Mouse (Mus musculus): Measurements from ENCODE around the gene Fry. TPM values are rescaled to one million over a fixed set of nuclear protein-coding genes. Genes with fewer than 3 reads are reported as not detected.

The Fry gene
- polyA plus RNA-seq, 1 experiment: 28.4 TPM

DNA sequence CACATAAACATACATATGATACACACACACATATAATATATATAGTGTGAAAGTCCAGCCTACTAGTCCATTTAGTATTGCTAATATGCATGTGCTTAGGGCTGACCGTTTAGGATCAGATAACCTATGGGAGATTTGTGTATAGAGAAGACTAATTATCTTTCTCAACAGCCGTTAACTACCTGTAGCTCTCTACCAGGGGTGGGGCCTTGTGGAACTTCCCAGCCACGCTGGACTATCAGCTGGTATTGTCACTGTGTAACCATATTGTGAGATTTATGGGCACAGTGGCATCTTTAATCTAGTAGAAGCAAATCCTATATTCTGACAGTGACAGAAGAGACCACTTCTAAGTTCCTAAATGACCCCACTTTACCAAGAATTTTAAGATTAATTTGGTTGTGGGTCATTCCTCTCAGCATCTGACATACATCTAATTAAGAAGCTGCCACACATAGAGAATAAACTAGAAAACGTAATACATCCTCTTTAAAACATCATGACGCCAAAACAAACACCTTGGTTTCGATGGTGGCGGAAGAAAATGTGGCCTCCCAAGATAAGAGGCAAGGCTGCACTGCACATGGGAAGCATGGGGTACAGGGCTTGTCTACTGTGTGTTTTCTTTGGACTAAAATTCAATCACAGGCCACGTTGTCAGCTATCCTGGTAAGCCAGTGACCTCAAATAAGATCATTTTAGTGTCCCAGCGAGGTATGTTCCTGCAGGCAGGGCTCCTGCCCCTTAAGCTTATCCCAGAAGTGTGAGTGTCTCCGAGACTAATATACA, 271.3 kb downstream of the Fry start:
- Histone ChIP-seq H3K4me3 (ENCODE audit: low read depth, low read length) (no peak overlapping the region), H3K9me3 (replicated peaks; ENCODE audit: control insufficient read depth, insufficient read depth, low read length, poor library complexity, severe bottlenecking) (no peaks in the 10 kb centered on the region), H3K27ac (ENCODE audit: insufficient read depth, low read length) (no peak overlapping the region), H3K27me3 (ENCODE audit: control insufficient read depth, insufficient read depth, low read length, poor library complexity, severe bottlenecking) (no peaks in the 10 kb centered on the region), H3K9ac (ENCODE audit: low read depth, poor library complexity, severe bottlenecking) (no peak overlapping the region), H3K36me3 (ENCODE audit: control insufficient read depth, insufficient read depth, low read length, poor library complexity, severe bottlenecking) (no peaks in the 10 kb centered on the region), H3K4me1 (ENCODE audit: control insufficient read depth, insufficient read depth, low read length) (no peaks in the 10 kb centered on the region)
- TF ChIP-seq EP300 (IDR thresholded peaks at IDR 0.05; ENCODE audit: insufficient read depth, low read depth, low read length) (no peak), CTCF (IDR thresholded peaks at IDR 0.05; ENCODE audit: low read depth, low read length) (no peak), POLR2A (IDR thresholded peaks at IDR 0.05; ENCODE audit: insufficient read depth, low read length) (no peak)

GRCm38 (mm10) chr5:150390422-150390821, 272.0 kb downstream of the Fry start:
- no peaks in the 10 kb centered on the region for H3K4me1 ChIP-seq (ENCODE audit: control insufficient read depth, insufficient read depth, low read length)
- no peaks in the 10 kb centered on the region for H3K36me3 ChIP-seq (ENCODE audit: control insufficient read depth, insufficient read depth, low read length, poor library complexity, severe bottlenecking)
- TF ChIP-seq EP300 (IDR thresholded peaks at IDR 0.05; ENCODE audit: insufficient read depth, low read depth, low read length) (no peak), POLR2A (IDR thresholded peaks at IDR 0.05; ENCODE audit: insufficient read depth, low read length) (no peak), CTCF (IDR thresholded peaks at IDR 0.05; ENCODE audit: low read depth, low read length) (no peak)
- H3K4me3 ChIP-seq (ENCODE audit: low read depth, low read length): no peak overlapping the region
- no peaks in the 10 kb centered on the region for H3K9me3 ChIP-seq (replicated peaks; ENCODE audit: control insufficient read depth, insufficient read depth, low read length, poor library complexity, severe bottlenecking)
- no peak overlapping the region for H3K9ac ChIP-seq (ENCODE audit: low read depth, poor library complexity, severe bottlenecking)
- H3K27ac ChIP-seq (ENCODE audit: insufficient read depth, low read length): no peak overlapping the region
- no peaks in the 10 kb centered on the region for H3K27me3 ChIP-seq (ENCODE audit: control insufficient read depth, insufficient read depth, low read length, poor library complexity, severe bottlenecking)

GRCm38 (mm10) chr5:150394645-150395044, 276.2 kb downstream of the Fry start:
- H3K27me3 ChIP-seq (ENCODE audit: control insufficient read depth, insufficient read depth, low read length, poor library complexity, severe bottlenecking): no peaks in the 10 kb centered on the region
- H3K27ac ChIP-seq (ENCODE audit: insufficient read depth, low read length): no peak overlapping the region
- peak; percentile 12 for TF ChIP-seq CTCF (IDR thresholded peaks at IDR 0.05; ENCODE audit: low read depth, low read length)
- TF ChIP-seq EP300 (IDR thresholded peaks at IDR 0.05; ENCODE audit: insufficient read depth, low read depth, low read length): no peak
- H3K4me1 ChIP-seq (ENCODE audit: control insufficient read depth, insufficient read depth, low read length): no peaks in the 10 kb centered on the region
- no peak overlapping the region for H3K4me3 ChIP-seq (ENCODE audit: low read depth, low read length)
- H3K9ac ChIP-seq (ENCODE audit: low read depth, poor library complexity, severe bottlenecking): no peak overlapping the region
- H3K9me3 ChIP-seq (replicated peaks; ENCODE audit: control insufficient read depth, insufficient read depth, low read length, poor library complexity, severe bottlenecking): no peaks in the 10 kb centered on the region
- H3K36me3 ChIP-seq (ENCODE audit: control insufficient read depth, insufficient read depth, low read length, poor library complexity, severe bottlenecking): no peaks in the 10 kb centered on the region

DNA sequence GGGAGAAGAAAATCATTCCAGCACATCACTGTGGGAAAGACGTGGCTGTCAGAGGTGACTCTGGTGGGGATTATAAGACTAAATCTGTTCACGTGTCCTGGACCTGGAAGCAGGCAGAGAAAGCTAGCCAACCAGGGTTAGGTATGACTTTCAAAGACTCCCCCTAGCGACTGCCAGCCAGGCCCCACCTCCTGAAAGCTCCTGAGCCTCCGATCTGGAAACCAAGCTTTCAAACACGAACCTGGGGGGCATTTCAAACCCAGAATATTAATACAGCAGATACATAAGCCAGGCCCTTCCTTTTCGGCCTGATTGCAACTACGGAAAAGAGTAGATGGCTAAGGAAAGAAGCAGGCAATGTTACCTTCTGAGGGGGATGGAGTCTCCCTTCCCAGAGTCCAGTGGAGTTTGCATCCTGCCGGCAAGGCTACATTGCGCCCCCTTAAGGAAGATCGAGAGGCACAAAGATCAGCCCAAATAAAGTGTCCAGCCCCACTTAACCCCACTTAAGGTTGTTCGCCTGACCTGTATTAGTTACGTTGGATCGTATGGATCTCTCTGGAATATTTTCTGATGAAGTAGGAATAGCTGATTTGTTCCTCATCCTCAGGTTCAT, 284.5 kb downstream of the Fry start:
- peak overlapping the region; percentile 49 for H3K4me3 ChIP-seq (ENCODE audit: low read depth, low read length)
- no peaks in the 10 kb centered on the region for H3K36me3 ChIP-seq (ENCODE audit: control insufficient read depth, insufficient read depth, low read length, poor library complexity, severe bottlenecking)
- no peak overlapping the region; the same call in 1 of the 2 replicates for H3K9ac ChIP-seq (ENCODE audit: low read depth, poor library complexity, severe bottlenecking)
- no peaks in the 10 kb centered on the region for H3K4me1 ChIP-seq (ENCODE audit: control insufficient read depth, insufficient read depth, low read length)
- TF ChIP-seq CTCF (IDR thresholded peaks at IDR 0.05; ENCODE audit: low read depth, low read length): peak; percentile 69
- TF ChIP-seq POLR2A (IDR thresholded peaks at IDR 0.05; ENCODE audit: insufficient read depth, low read length): no peak
- no peak overlapping the region for H3K27ac ChIP-seq (ENCODE audit: insufficient read depth, low read length)
- H3K9me3 ChIP-seq (replicated peaks; ENCODE audit: control insufficient read depth, insufficient read depth, low read length, poor library complexity, severe bottlenecking): no peaks in the 10 kb centered on the region
- no peaks in the 10 kb centered on the region for H3K27me3 ChIP-seq (ENCODE audit: control insufficient read depth, insufficient read depth, low read length, poor library complexity, severe bottlenecking)

DNA sequence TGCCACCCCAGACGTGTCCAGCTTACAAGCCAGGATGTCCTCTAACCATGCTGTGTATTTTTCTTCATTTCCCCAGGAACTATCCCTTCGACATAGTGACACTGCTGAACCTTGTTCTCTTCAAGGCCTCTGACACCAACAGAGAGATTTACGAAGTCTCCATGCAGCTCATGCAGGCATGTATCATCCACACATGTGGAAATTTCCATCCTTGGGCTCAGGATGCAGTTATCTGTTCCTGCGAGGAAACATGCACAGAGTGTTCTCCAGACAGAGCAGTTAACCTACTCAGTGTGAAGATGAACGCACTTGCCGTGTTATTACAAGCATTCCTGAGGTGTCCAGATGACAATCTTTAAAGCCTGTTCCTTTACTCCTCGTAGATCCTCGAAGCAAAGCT, 286.4 kb downstream of the Fry start:
- Histone ChIP-seq H3K9me3 (replicated peaks; ENCODE audit: control insufficient read depth, insufficient read depth, low read length, poor library complexity, severe bottlenecking) (no peaks in the 10 kb centered on the region), H3K9ac (ENCODE audit: low read depth, poor library complexity, severe bottlenecking) (no peak overlapping the region), H3K36me3 (ENCODE audit: control insufficient read depth, insufficient read depth, low read length, poor library complexity, severe bottlenecking) (no peaks in the 10 kb centered on the region), H3K4me1 (ENCODE audit: control insufficient read depth, insufficient read depth, low read length) (no peaks in the 10 kb centered on the region), H3K4me3 (ENCODE audit: low read depth, low read length) (no peak overlapping the region), H3K27me3 (ENCODE audit: control insufficient read depth, insufficient read depth, low read length, poor library complexity, severe bottlenecking) (no peaks in the 10 kb centered on the region), H3K27ac (ENCODE audit: insufficient read depth, low read length) (no peak overlapping the region)
- TF ChIP-seq EP300 (IDR thresholded peaks at IDR 0.05; ENCODE audit: insufficient read depth, low read depth, low read length) (no peak), CTCF (IDR thresholded peaks at IDR 0.05; ENCODE audit: low read depth, low read length) (no peak), POLR2A (IDR thresholded peaks at IDR 0.05; ENCODE audit: insufficient read depth, low read length) (no peak)

DNA sequence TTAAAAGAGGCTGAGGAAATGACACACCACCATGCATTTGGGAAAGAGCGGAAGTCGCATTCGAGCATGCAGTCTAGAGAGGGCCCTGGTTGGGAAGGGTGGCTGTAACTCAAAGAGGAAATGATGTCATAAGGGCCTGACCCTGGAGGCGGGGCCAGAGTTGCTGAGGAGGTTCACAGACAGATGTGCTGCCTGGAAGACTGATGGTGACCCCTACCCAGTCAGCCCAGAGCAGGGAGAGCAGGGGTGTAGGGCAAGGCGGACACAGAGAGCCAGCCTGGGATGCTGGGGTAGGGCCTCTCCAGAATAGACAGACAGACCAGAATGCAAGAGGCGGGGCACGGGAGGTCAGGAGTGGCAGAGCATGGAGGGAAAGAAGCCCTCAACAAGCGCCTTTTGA, 290.5 kb downstream of the Fry start:
- no peaks in the 10 kb centered on the region for H3K36me3 ChIP-seq (ENCODE audit: control insufficient read depth, insufficient read depth, low read length, poor library complexity, severe bottlenecking)
- no peaks in the 10 kb centered on the region for H3K9me3 ChIP-seq (replicated peaks; ENCODE audit: control insufficient read depth, insufficient read depth, low read length, poor library complexity, severe bottlenecking)
- H3K4me1 ChIP-seq (ENCODE audit: control insufficient read depth, insufficient read depth, low read length): no peaks in the 10 kb centered on the region
- no peak overlapping the region for H3K27ac ChIP-seq (ENCODE audit: insufficient read depth, low read length)
- H3K27me3 ChIP-seq (ENCODE audit: control insufficient read depth, insufficient read depth, low read length, poor library complexity, severe bottlenecking): no peaks in the 10 kb centered on the region
- TF ChIP-seq CTCF (IDR thresholded peaks at IDR 0.05; ENCODE audit: low read depth, low read length) (no peak), EP300 (IDR thresholded peaks at IDR 0.05; ENCODE audit: insufficient read depth, low read depth, low read length) (no peak), POLR2A (IDR thresholded peaks at IDR 0.05; ENCODE audit: insufficient read depth, low read length) (no peak)
- peak overlapping the region; percentile 51 for H3K4me3 ChIP-seq (ENCODE audit: low read depth, low read length)
- no peak overlapping the region for H3K9ac ChIP-seq (ENCODE audit: low read depth, poor library complexity, severe bottlenecking)
